Mouse (Mus musculus) ES-E14 (cell line): ENCODE data around the gene Ptprm. TPM values are rescaled to one million over a fixed set of nuclear protein-coding genes. Genes with fewer than 3 reads are reported as not detected.

Source experiments
- DNase-seq: peaks from one replicate; pipeline ENCODE4 v3.0.0-alpha.2; 2013; ENCODE audit warnings: low read depth, low spot score
- H3K27ac ChIP-seq: 2 replicates; pipeline ENCODE4 v1.5.1; 2012; ENCODE audit warnings: low read depth, mild to moderate bottlenecking, low read length, moderate library complexity, mixed read lengths; ENCODE audit not compliant: poor library complexity, insufficient read depth, severe bottlenecking
- H3K36me3 ChIP-seq: 2 replicates; pipeline ENCODE4 v1.6.1; 2012; ENCODE audit warnings: mild to moderate bottlenecking, low read length, moderate library complexity, mixed read lengths; ENCODE audit not compliant: control insufficient read depth, poor library complexity, insufficient read depth, severe bottlenecking
- H3K4me1 ChIP-seq, 2 experiments: fragments of 150-350 bp in 1 of 2; sonication (generic) in 1 of 2; 2 replicates each; pipeline ENCODE4 v1.6.1; 2012; ENCODE audit warnings: low read length in 2 of 2, mild to moderate bottlenecking in 1 of 2, mixed read lengths in 1 of 2; ENCODE audit not compliant: control insufficient read depth in 2 of 2, insufficient read depth in 2 of 2, poor library complexity in 1 of 2
- H3K4me3 ChIP-seq, 2 experiments: fragments of 150-350 bp in 1 of 2; sonication (generic) in 1 of 2; 2 replicates each; pipeline ENCODE4 v1.5.1; 2012; ENCODE audit warnings: low read length in 2 of 2, low read depth in 1 of 2, mild to moderate bottlenecking in 1 of 2, mixed read lengths in 1 of 2; ENCODE audit not compliant: insufficient read depth in 1 of 2, poor library complexity in 1 of 2, severe bottlenecking in 1 of 2
- H3K9ac ChIP-seq: 2 replicates; pipeline ENCODE4 v1.6.1; 2012; ENCODE audit warnings: low read depth, mild to moderate bottlenecking, low read length, mixed read lengths; ENCODE audit not compliant: poor library complexity, insufficient read depth, severe bottlenecking
- H3K9me3 ChIP-seq: fragments of 150-350 bp; sonication (generic); 2 replicates; pipeline ENCODE4 v1.6.1; 2012; ENCODE audit warnings: low read depth, mild to moderate bottlenecking, low read length; ENCODE audit not compliant: control insufficient read depth, insufficient read depth
- CHD2 ChIP-seq: IDR thresholded peaks from 2 replicates; pipeline ENCODE4 v1.6.1; 2014; ENCODE audit warnings: mild to moderate bottlenecking, low read depth, low read length, inconsistent platforms
- HCFC1 ChIP-seq: IDR thresholded peaks from 2 replicates; pipeline ENCODE4 v1.6.1; 2012; ENCODE audit warnings: low read length, inconsistent platforms, borderline replicate concordance; ENCODE audit not compliant: insufficient read depth
- MAFK ChIP-seq: IDR thresholded peaks from 2 replicates; pipeline ENCODE4 v1.6.1; 2014; ENCODE audit warnings: mild to moderate bottlenecking, low read depth, low read length, inconsistent platforms; ENCODE audit not compliant: insufficient read depth
- ZC3H11A ChIP-seq: IDR thresholded peaks from 2 replicates; pipeline ENCODE4 v1.6.1; 2012; ENCODE audit warnings: low read depth, mild to moderate bottlenecking, inconsistent platforms, low read length, borderline replicate concordance
- ZNF384 ChIP-seq: IDR thresholded peaks from 2 replicates; pipeline ENCODE4 v1.6.1; 2012; ENCODE audit warnings: low read depth, low read length, inconsistent platforms
- in situ Hi-C, 2 experiments: fragments of 600-800 bp; cut with MboI; formaldehyde crosslinking; loops; one replicate each; pipeline ENCODE4 v1.15.1; 2025; ENCODE audit warnings: low sequenced_read_pairs in 2 of 2, inconsistent platforms in 1 of 2; ENCODE audit not compliant: unreplicated experiment in 2 of 2
- total RNA-seq: library from RNA; depleted of rRNA; stranded (reverse); fragments of 300-350 nt; gene quantifications from 2 replicates; pipeline ENCODE4 v1.2.3, GENCODE M21; 2012

The Ptprm gene
- total RNA-seq, 1 experiment: 2.9 TPM

- Histone ChIP-seq H3K9ac (no peak overlapping the region), H3K4me1 (no peaks in the 10 kb centered on the region), H3K27ac (no peak overlapping the region), H3K36me3 (no peaks in the 10 kb centered on the region), H3K4me3 (no peak overlapping the region), H3K9me3 (no peaks in the 10 kb centered on the region)
- TF ChIP-seq HCFC1 (no peak), ZNF384 (no peak), CHD2 (no peak), ZC3H11A (no peak), MAFK (no peak)
- in situ Hi-C loops: no loop called here
- no peak for DNase-seq
These were observed 679.6 kb downstream of the Ptprm start for GRCm38 (mm10) chr17:66674667-66675066.

DNA sequence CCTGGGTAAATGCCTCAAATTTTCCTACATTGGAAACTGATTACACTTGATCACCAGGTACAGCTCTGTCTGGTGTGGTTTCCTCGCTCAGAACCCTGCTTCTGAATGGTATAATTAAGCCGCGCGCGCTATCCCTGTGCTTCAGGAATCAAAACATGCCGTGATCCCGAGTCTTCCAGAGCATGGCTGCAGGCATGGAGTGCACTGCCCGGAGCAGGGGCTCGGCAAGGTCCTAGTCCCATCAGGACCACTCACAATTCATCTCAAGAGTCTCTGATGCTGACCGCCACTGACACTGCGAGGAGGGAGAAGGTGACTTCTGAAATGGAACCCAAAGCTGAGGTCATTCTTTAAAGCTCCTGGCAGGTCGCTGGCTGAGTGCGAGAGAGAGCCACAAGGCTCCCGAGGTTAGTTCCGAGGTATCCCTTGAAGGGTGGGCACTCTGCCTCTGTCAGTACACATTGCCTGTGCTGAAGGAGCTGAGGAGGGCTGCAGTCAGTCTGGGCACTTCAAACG is 682.5 kb downstream of the Ptprm start:
- TF ChIP-seq ZC3H11A (no peak), HCFC1 (no peak), MAFK (no peak), ZNF384 (no peak), CHD2 (no peak)
- no peak for DNase-seq
- in situ Hi-C loops: no loop called here
- Histone ChIP-seq H3K4me3 (no peak overlapping the region), H3K9ac (no peak overlapping the region), H3K36me3 (no peaks in the 10 kb centered on the region), H3K4me1 (no peaks in the 10 kb centered on the region), H3K27ac (no peak overlapping the region), H3K9me3 (no peaks in the 10 kb centered on the region)

GRCm38 (mm10) chr17:66671287-66671686 is 683.0 kb downstream of the Ptprm start:
- Histone ChIP-seq H3K9ac (no peak overlapping the region), H3K4me3 (no peak overlapping the region), H3K36me3 (no peaks in the 10 kb centered on the region), H3K9me3 (no peaks in the 10 kb centered on the region), H3K4me1 (no peaks in the 10 kb centered on the region), H3K27ac (no peak overlapping the region)
- in situ Hi-C loops: no loop called here
- no peak for DNase-seq
- TF ChIP-seq HCFC1 (no peak), ZC3H11A (no peak), ZNF384 (no peak), MAFK (no peak), CHD2 (no peak)

DNA sequence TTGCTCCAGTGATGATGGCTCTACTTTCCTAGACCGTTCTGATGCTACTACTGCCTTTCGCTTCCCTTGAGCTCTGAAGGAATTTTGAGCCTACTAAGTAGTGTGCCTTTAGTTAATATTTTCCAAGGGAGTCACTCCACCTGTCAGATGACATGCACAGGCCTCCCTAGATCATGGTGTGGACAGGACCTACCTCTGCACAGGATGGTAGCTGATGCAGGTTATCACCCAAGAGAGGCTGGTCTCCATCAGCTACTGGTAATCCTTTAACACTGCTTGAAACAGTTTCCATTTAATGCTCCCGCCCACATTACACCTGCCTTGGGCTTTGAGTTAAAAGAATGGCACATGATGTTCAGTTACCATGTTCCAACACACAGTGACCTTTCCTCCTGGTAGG is 688.5 kb downstream of the Ptprm start:
- no peaks in the 10 kb centered on the region for H3K4me1 ChIP-seq
- H3K9ac ChIP-seq: no peak overlapping the region
- TF ChIP-seq CHD2 (no peak), ZNF384 (no peak)
- no peak for DNase-seq
- no peaks in the 10 kb centered on the region for H3K36me3 ChIP-seq
- H3K9me3 ChIP-seq: no peaks in the 10 kb centered on the region
- in situ Hi-C loops: no loop called here
- H3K27ac ChIP-seq: no peak overlapping the region
- no peak overlapping the region for H3K4me3 ChIP-seq

DNA sequence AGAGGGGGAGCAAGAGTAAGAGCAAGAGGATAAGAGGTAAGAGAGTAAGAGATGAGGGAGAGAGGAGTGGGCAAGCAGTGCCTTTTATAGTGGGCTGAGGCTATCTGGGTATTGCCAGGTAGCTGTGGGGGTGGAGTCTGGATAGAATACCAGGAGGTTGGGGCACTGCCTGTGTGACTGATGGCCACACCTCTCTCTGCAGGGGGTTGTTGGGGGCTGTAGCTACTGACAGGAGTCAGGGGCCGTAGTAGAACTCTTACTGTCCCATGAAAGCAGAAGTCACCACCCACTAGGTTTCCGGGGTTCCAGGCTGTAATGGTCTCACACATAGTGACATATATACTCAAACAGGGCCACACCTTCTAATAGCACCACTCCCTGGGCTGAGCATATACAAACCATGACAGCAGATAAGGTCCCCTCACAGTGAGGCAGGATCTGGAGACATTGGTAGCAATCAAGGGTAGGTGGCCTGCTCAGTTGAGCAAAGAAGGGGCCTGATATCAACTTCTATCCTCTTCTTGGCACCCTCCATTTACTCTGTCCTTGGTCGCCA is 689.0 kb downstream of the Ptprm start:
- Histone ChIP-seq H3K9ac (no peak overlapping the region), H3K36me3 (no peaks in the 10 kb centered on the region), H3K4me3 (no peak overlapping the region), H3K4me1 (no peaks in the 10 kb centered on the region), H3K9me3 (no peaks in the 10 kb centered on the region), H3K27ac (no peak overlapping the region)
- in situ Hi-C loops: no loop called here
- TF ChIP-seq ZC3H11A: no peak
- TF ChIP-seq ZNF384: no peak
- no peak for TF ChIP-seq HCFC1
- no peak for TF ChIP-seq MAFK
- TF ChIP-seq CHD2: no peak
- DNase-seq: no peak
